Mouse (Mus musculus) embryo, embryonic 11 days (tissue): ENCODE measurements around the gene Tgtp2.
"Not testable (repeated sequence)": the region's sequence is repeated elsewhere in the genome, so short reads cannot be mapped to it uniquely, and the experiment has no call there.

ENCODE experiments used
- DNase-seq: peaks from one replicate; pipeline ENCODE4 v3.0.0-alpha.2; 2015

Tgtp2 gene

GRCm38 (mm10) chr11:49084385-49084784 is 20.4 kb upstream of the Tgtp2 start:
- no peak for DNase-seq

GRCm38 (mm10) chr11:49083808-49084207 is 19.8 kb upstream of the Tgtp2 start:
- no peak for DNase-seq

GRCm38 (mm10) chr11:49083146-49083545 is 19.1 kb upstream of the Tgtp2 start:
- no peak for DNase-seq

- DNase-seq = no peak
Measured at GRCm38 (mm10) chr11:49081886-49082285, 17.9 kb upstream of the Tgtp2 start.

GRCm38 (mm10) chr11:49081356-49081755 is 17.4 kb upstream of the Tgtp2 start:
- DNase-seq = no peak

- DNase-seq = no peak
Measured at GRCm38 (mm10) chr11:49080636-49081035, 16.6 kb upstream of the Tgtp2 start.

- DNase-seq = no peak
Measured at GRCm38 (mm10) chr11:49078719-49079118, 14.7 kb upstream of the Tgtp2 start.

GRCm38 (mm10) chr11:49077012-49077411 is 13.0 kb upstream of the Tgtp2 start:
- no peak for DNase-seq

- not testable (repeated sequence) for DNase-seq
Measured at GRCm38 (mm10) chr11:49076001-49076757, 12.2 kb upstream of the Tgtp2 start, which contains the start of gene Ifi47. TSS of gene Ifi47 (plus strand) at chr11:49076587.

- no peak for DNase-seq
Measured at GRCm38 (mm10) chr11:49068358-49068757, 4.4 kb upstream of the Tgtp2 start.

GRCm38 (mm10) chr11:49061865-49062264 is 2.1 kb downstream of the Tgtp2 start:
- DNase-seq = not testable (repeated sequence)

GRCm38 (mm10) chr11:49060061-49060460 is 3.9 kb downstream of the Tgtp2 start:
- DNase-seq = not testable (repeated sequence)

GRCm38 (mm10) chr11:49051894-49052293 is 12.1 kb downstream of the Tgtp2 start:
- not testable (repeated sequence) for DNase-seq

- DNase-seq = not testable (repeated sequence)
Measured at GRCm38 (mm10) chr11:49051093-49051891, 12.7 kb downstream of the Tgtp2 start, which contains the start of gene 9930111J21Rik2. TSS of gene 9930111J21Rik2 (minus strand) at chr11:49051242.

GRCm38 (mm10) chr11:49050064-49050463 is 13.9 kb downstream of the Tgtp2 start:
- not testable (repeated sequence) for DNase-seq

- DNase-seq = not testable (repeated sequence)
Measured at GRCm38 (mm10) chr11:49012074-49012473, 51.9 kb downstream of the Tgtp2 start.
